Mouse (Mus musculus) cerebellum, adult 8-10 months (tissue): Measurements from ENCODE around the gene Tsc1.

Experiments
- DNase-seq: peaks from one replicate; pipeline ENCODE4 v3.0.0; 2022

Gene Tsc1

GRCm38 (mm10) chr2:28650526-28650925, 9.5 kb downstream of the Tsc1 start:
- peak; percentile 13 for DNase-seq

GRCm38 (mm10) chr2:28653351-28653750, 12.3 kb downstream of the Tsc1 start:
- DNase-seq: no peak

GRCm38 (mm10) chr2:28654295-28654694, 13.3 kb downstream of the Tsc1 start:
- DNase-seq: no peak

GRCm38 (mm10) chr2:28656216-28656615, 15.2 kb downstream of the Tsc1 start:
- no peak for DNase-seq

GRCm38 (mm10) chr2:28662891-28663290, 21.9 kb downstream of the Tsc1 start:
- DNase-seq: no peak

GRCm38 (mm10) chr2:28665818-28666217, 24.8 kb downstream of the Tsc1 start:
- no peak for DNase-seq

GRCm38 (mm10) chr2:28671438-28671837, 30.4 kb downstream of the Tsc1 start:
- DNase-seq: no peak

GRCm38 (mm10) chr2:28676005-28676404, 35.0 kb downstream of the Tsc1 start:
- DNase-seq: no peak

- DNase-seq: peak; percentile 21
These were observed 39.7 kb downstream of the Tsc1 start for GRCm38 (mm10) chr2:28680710-28681109.

GRCm38 (mm10) chr2:28681718-28682117, 40.7 kb downstream of the Tsc1 start:
- DNase-seq: peak; percentile 36

GRCm38 (mm10) chr2:28685895-28686294, 44.9 kb downstream of the Tsc1 start:
- no peak for DNase-seq

GRCm38 (mm10) chr2:28688431-28688830, 47.4 kb downstream of the Tsc1 start:
- no peak for DNase-seq

- DNase-seq: no peak
These were observed 51.7 kb downstream of the Tsc1 start for GRCm38 (mm10) chr2:28692692-28693091.

- no peak for DNase-seq
These were observed 57.5 kb downstream of the Tsc1 start for GRCm38 (mm10) chr2:28698566-28698965.

- peak; percentile 64 for DNase-seq
These were observed 58.6 kb downstream of the Tsc1 start, which contains the start of the genes Spaca9 and Ak8 for GRCm38 (mm10) chr2:28699361-28700335. Gene Spaca9 (minus strand): TSS chr2:28699727. Gene Ak8 (plus strand): TSS chr2:28700164.

GRCm38 (mm10) chr2:28701646-28702262, 60.7 kb downstream of the Tsc1 start:
- DNase-seq: no peak

- DNase-seq: no peak
These were observed 65.1 kb downstream of the Tsc1 start for GRCm38 (mm10) chr2:28706106-28706636.

- DNase-seq: no peak
These were observed 65.8 kb downstream of the Tsc1 start for GRCm38 (mm10) chr2:28706787-28707186.

GRCm38 (mm10) chr2:28713036-28713435, 72.0 kb downstream of the Tsc1 start:
- DNase-seq: no peak

- no peak for DNase-seq
These were observed 81.4 kb downstream of the Tsc1 start for GRCm38 (mm10) chr2:28722419-28722818.

- no peak for DNase-seq
These were observed 82.9 kb downstream of the Tsc1 start for GRCm38 (mm10) chr2:28723912-28724311.

- no peak for DNase-seq
These were observed 86.9 kb downstream of the Tsc1 start for GRCm38 (mm10) chr2:28727786-28728404.

- no peak for DNase-seq
These were observed 89.6 kb downstream of the Tsc1 start for GRCm38 (mm10) chr2:28730676-28731075.
